Mouse (Mus musculus): ENCODE measurements around the gene Gimap1.

DNA sequence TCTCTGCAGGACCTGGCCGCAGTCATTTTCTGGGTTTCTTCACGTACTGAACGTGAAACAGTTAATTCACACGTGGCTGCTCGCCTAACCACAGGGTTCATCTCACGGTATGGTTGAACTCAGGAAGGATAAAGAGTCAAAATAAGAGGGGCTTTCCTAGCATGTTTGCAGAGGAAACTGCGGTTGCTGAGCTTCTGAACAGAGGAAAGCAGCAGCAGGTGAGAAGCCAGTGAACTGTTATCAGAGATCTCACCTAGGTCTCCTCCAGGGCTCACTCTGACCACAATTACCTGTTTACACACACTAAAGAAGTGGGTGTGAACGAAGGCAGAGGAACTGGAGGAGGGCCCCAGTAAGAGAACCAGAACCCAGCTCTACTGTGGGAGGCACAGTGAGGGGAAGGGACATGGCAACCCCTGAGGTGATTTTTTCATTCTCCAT is 6.0 kb upstream of the Gimap1 start:
- TF ChIP-seq CTCF (IDR thresholded peaks at IDR 0.05; ENCODE audit: control insufficient read depth, insufficient read depth, low read length) (no peak), POLR2A (IDR thresholded peaks at IDR 0.05; ENCODE audit: borderline replicate concordance, control insufficient read depth, low read depth, low read length) (no peak)

Measured in bone marrow, adult 2 months (tissue).